Mouse (Mus musculus) liver, embryonic 15.5 days (tissue): ENCODE data around the gene Tdp1. TPM values are rescaled to one million over a fixed set of nuclear protein-coding genes. Genes with fewer than 3 reads are reported as not detected.

Source experiments
- ATAC-seq: fragments of 200-750 bp; cut with Nextera tagmentation; 2 replicates; pipeline ENCODE4 v1.8.0; 2017; ENCODE audit warnings: moderate number of reproducible peaks, mild to moderate bottlenecking, moderate library complexity; ENCODE audit not compliant: insufficient read depth
- H3K27ac ChIP-seq: fragments of 300-500 bp; sonication (generic); replicated peaks from 2 replicates; pipeline ENCODE4 v1.5.1; 2015; ENCODE audit warnings: mild to moderate bottlenecking, inconsistent platforms
- H3K27me3 ChIP-seq: fragments of 300-500 bp; sonication (generic); 2 replicates; pipeline ENCODE4 v1.6.1; 2015; ENCODE audit warnings: mild to moderate bottlenecking, inconsistent platforms
- H3K36me3 ChIP-seq: fragments of 300-500 bp; sonication (generic); replicated peaks from 2 replicates; pipeline ENCODE4 v1.6.1; 2015; ENCODE audit warnings: moderate library complexity, mild to moderate bottlenecking, inconsistent platforms
- H3K4me1 ChIP-seq: fragments of 300-500 bp; sonication (generic); replicated peaks from 2 replicates; pipeline ENCODE4 v1.6.1; 2015; ENCODE audit warnings: inconsistent platforms
- H3K4me2 ChIP-seq: fragments of 300-500 bp; sonication (generic); 2 replicates; pipeline ENCODE4 v1.6.1; 2015; ENCODE audit warnings: moderate library complexity, mild to moderate bottlenecking, inconsistent platforms
- H3K4me3 ChIP-seq: fragments of 300-500 bp; sonication (generic); replicated peaks from 2 replicates; pipeline ENCODE4 v1.5.1; 2015; ENCODE audit warnings: mild to moderate bottlenecking, inconsistent platforms
- H3K9ac ChIP-seq: fragments of 300-500 bp; sonication (generic); 2 replicates; pipeline ENCODE4 v1.6.1; 2015; ENCODE audit warnings: moderate library complexity, mild to moderate bottlenecking, inconsistent platforms
- H3K9me3 ChIP-seq: fragments of 300-500 bp; sonication (generic); replicated peaks from 2 replicates; pipeline ENCODE4 v1.6.1; 2016; ENCODE audit warnings: inconsistent platforms
- WGBS: fragments of 180-500 bp; shearing (Covaris S2); methylation state at CpG from one replicate; pipeline ENCODE4 v1.1.7; 2015; ENCODE audit warnings: mixed read lengths; ENCODE audit not compliant: insufficient replicate concordance; 5-methylcytosine and 5-hydroxymethylcytosine counted together
- polyA plus RNA-seq: library from polyadenylated mRNA; unstranded; fragments of >200 nt; fragmentation: Nextera tagmentation; extraction: Ambion mirVana; gene quantifications from 2 replicates; pipeline ENCODE4 v1.2.1, GENCODE M21; 2015

Tdp1 gene
- polyA plus RNA-seq, 1 experiment from 2014 or later, result 23.3 TPM

DNA sequence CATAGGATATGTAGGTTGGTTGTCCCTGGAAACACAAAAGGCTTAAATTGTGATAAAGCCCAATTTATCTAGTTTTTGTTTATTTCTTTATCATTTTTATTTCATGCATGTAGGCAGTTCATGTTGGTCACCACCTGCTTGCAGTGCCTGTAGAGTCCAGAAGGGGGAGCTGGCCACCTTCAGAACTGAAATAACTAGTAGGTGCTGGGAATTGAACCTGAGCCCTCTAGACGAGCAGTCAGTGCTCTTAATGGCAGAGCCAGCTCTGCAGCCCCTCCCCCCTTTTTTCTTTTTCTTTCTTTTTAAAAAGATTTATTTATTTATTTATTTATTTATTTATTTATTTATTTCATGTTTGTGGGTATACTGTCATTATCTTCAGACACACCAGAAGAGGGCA is 89.3 kb downstream of the Tdp1 start:
- no peak overlapping the region for H3K4me2 ChIP-seq
- peaks cover 22% of the 10 kb centered on the region for H3K27me3 ChIP-seq
- H3K36me3 ChIP-seq, result no peaks in the 10 kb centered on the region
- no peak for ATAC-seq
- H3K9ac ChIP-seq, result no peak overlapping the region
- no peaks in the 10 kb centered on the region for H3K4me1 ChIP-seq
- H3K27ac ChIP-seq, result no peak overlapping the region
- no peaks in the 10 kb centered on the region for H3K9me3 ChIP-seq
- no peak overlapping the region for H3K4me3 ChIP-seq
- WGBS, result 40% methylated on average over 1 of the region's 1 CpGs

DNA sequence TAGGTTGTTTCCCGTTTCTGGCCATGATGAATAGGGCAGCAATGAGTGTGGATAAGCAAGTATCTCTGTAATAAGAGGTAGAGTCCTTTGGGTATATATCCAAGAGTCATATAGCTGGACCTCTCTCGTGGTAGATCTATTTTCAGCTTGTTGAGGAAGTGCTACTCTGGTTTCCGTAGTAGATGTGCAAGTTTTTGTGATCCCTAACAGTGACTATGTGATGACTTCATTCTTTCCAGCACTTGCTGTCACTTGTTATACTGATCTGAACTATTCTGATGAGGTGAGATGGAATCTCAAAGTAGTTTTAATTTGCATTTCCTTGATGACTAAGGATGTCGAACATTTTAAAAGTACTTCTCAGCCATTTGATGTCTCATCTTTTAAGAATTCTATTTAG is 95.2 kb downstream of the Tdp1 start:
- Histone ChIP-seq H3K36me3 (no peaks in the 10 kb centered on the region), H3K9me3 (no peaks in the 10 kb centered on the region), H3K27ac (no peak overlapping the region), H3K4me1 (no peaks in the 10 kb centered on the region), H3K9ac (no peak overlapping the region), H3K4me3 (no peak overlapping the region), H3K4me2 (no peak overlapping the region), H3K27me3 (no peaks in the 10 kb centered on the region)
- 41% methylated on average over 4 of the region's 4 CpGs for WGBS
- no peak for ATAC-seq

DNA sequence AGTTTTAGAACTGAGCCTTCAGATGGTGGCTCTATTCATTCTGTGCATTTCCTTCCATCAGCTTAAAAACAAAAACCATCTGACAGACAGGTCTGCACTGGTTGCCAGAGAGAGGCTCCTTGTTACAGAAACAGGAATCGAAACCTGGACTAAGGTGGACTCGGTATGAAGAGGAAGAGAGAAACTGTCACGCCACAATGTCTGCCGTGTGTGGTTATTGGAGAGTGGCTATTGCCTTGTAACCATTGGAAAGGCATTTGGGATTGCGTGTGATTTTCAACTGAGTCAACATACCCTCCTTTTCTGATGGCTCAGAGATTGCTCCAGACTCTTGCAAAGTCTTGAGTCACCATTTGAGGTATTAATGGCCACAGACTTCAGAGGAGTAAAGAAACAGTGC is 102.5 kb downstream of the Tdp1 start:
- no peak for ATAC-seq
- no peak overlapping the region for H3K4me2 ChIP-seq

GRCm38 (mm10) chr12:99988144-99988543 is 103.8 kb downstream of the Tdp1 start:
- Histone ChIP-seq H3K27me3 (no peaks in the 10 kb centered on the region), H3K4me1 (no peaks in the 10 kb centered on the region), H3K4me2 (no peak overlapping the region), H3K36me3 (no peaks in the 10 kb centered on the region), H3K9me3 (no peaks in the 10 kb centered on the region), H3K9ac (no peak overlapping the region), H3K27ac (no peak overlapping the region), H3K4me3 (no peak overlapping the region)
- 55% methylated on average over 2 of the region's 2 CpGs for WGBS
- ATAC-seq, result no peak

More for the DNA sequence above, 102.5 kb downstream of the Tdp1 start:
- 74% methylated on average over 5 of the region's 5 CpGs for whole genome bisulfite sequencing
- H3K9ac ChIP-seq, result no peak overlapping the region
- H3K27me3 ChIP-seq, result no peaks in the 10 kb centered on the region
- no peak overlapping the region for H3K27ac ChIP-seq
- no peaks in the 10 kb centered on the region for H3K9me3 ChIP-seq
- H3K4me1 ChIP-seq, result no peaks in the 10 kb centered on the region
- H3K4me3 ChIP-seq, result no peak overlapping the region
- no peaks in the 10 kb centered on the region for H3K36me3 ChIP-seq

- Histone ChIP-seq H3K27ac (no peak overlapping the region), H3K4me1 (no peaks in the 10 kb centered on the region), H3K36me3 (no peaks in the 10 kb centered on the region), H3K9me3 (no peaks in the 10 kb centered on the region), H3K4me2 (no peak overlapping the region), H3K4me3 (no peak overlapping the region), H3K9ac (no peak overlapping the region), H3K27me3 (no peaks in the 10 kb centered on the region)
- no peak for ATAC-seq
- 70% methylated on average over 11 of the region's 11 CpGs for WGBS
These were observed 108.1 kb downstream of the Tdp1 start for GRCm38 (mm10) chr12:99992362-99992862.

DNA sequence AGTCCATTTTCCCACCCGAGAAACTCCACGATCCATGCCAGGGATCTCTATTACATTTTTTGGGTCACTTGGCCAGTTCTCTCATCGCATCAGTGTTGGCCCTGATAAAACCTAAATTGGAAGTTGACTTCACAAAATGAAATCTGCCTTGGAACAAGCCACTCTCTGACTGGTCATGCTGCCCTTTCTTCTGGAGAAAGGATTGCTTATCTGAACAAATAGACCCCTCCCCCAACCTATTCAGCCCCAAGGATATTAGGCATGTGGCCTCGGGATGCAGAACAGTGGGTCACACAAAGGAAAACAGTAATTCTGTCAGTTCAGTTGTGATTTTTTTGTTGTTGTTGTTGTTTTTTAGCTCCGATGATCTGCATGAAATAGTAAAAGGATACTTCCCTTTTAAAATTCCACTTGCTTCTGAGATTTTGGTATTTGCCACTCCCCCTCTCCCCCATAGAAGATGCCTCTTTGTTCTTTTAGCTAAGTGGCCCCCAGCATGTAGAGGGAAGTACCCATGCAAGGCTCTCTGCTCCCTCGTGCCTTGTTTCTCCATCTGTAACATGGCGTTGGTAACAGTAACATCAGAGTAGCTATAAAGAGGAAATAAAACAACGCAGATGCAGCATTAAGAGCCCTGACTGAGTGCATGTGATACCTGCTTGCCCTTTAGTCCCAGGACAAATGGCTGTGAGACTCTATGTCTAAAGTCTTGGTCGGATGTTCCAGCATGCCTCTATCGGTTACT is 109.0 kb downstream of the Tdp1 start:
- no peak overlapping the region for H3K4me2 ChIP-seq
- no peak for ATAC-seq
- WGBS, result 72% methylated on average over 10 of the region's 10 CpGs
- H3K4me3 ChIP-seq, result no peak overlapping the region
- H3K4me1 ChIP-seq, result no peaks in the 10 kb centered on the region
- no peak overlapping the region for H3K27ac ChIP-seq
- H3K27me3 ChIP-seq, result no peaks in the 10 kb centered on the region
- H3K9ac ChIP-seq, result no peak overlapping the region
- no peaks in the 10 kb centered on the region for H3K9me3 ChIP-seq
- no peaks in the 10 kb centered on the region for H3K36me3 ChIP-seq

GRCm38 (mm10) chr12:99995951-99996350 is 111.6 kb downstream of the Tdp1 start:
- H3K4me2 ChIP-seq, result no peak overlapping the region
- H3K36me3 ChIP-seq, result no peaks in the 10 kb centered on the region
- H3K27ac ChIP-seq, result no peak overlapping the region
- H3K27me3 ChIP-seq, result no peaks in the 10 kb centered on the region
- no peaks in the 10 kb centered on the region for H3K9me3 ChIP-seq
- WGBS, result 65% methylated on average over 5 of the region's 5 CpGs
- H3K4me1 ChIP-seq, result no peaks in the 10 kb centered on the region
- no peak overlapping the region for H3K9ac ChIP-seq
- no peak for ATAC-seq
- H3K4me3 ChIP-seq, result no peak overlapping the region

- no peaks in the 10 kb centered on the region for H3K9me3 ChIP-seq
- no peak for ATAC-seq
These were observed 115.4 kb downstream of the Tdp1 start for GRCm38 (mm10) chr12:99999726-100000125.

DNA sequence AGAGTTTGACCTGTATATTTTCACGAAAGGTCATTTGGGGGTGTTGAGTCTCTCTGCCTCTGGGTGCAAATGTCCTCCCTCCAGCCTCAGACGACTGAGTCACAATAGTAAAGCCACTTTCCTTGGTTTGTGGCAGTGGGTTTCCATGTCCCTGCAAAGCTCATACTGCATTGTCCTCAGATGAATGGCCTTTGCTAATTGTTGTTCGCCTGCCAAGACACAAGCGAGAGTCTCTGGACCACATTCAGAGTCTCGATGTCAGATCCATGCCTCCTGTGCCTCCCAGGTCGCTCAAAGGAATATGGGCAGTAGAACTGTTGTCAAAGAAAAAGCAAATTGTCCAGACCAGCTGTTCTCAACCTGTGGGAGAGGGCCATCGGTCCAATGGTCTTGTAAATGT is 116.1 kb downstream of the Tdp1 start:
- H3K4me1 ChIP-seq, result no peaks in the 10 kb centered on the region
- WGBS, result 65% methylated on average over 7 of the region's 7 CpGs
- ATAC-seq, result no peak
- no peak overlapping the region for H3K4me2 ChIP-seq
- H3K9me3 ChIP-seq, result no peaks in the 10 kb centered on the region
- H3K27me3 ChIP-seq, result no peaks in the 10 kb centered on the region
- H3K9ac ChIP-seq, result no peak overlapping the region
- H3K4me3 ChIP-seq, result no peak overlapping the region
- no peaks in the 10 kb centered on the region for H3K36me3 ChIP-seq
- no peak overlapping the region for H3K27ac ChIP-seq

More at GRCm38 (mm10) chr12:99999726-100000125, 115.4 kb downstream of the Tdp1 start:
- Histone ChIP-seq H3K4me2 (no peak overlapping the region), H3K27ac (no peak overlapping the region), H3K27me3 (no peaks in the 10 kb centered on the region), H3K4me3 (no peak overlapping the region), H3K4me1 (no peaks in the 10 kb centered on the region), H3K36me3 (no peaks in the 10 kb centered on the region), H3K9ac (no peak overlapping the region)
- 56% methylated on average over 5 of the region's 5 CpGs for WGBS

- ATAC-seq, result no peak
These were observed 116.9 kb downstream of the Tdp1 start for GRCm38 (mm10) chr12:100001246-100001645.

GRCm38 (mm10) chr12:100001910-100002309 is 117.6 kb downstream of the Tdp1 start:
- Histone ChIP-seq H3K4me3 (no peak overlapping the region), H3K9ac (no peak overlapping the region), H3K4me2 (no peak overlapping the region), H3K27me3 (no peaks in the 10 kb centered on the region), H3K4me1 (no peaks in the 10 kb centered on the region), H3K27ac (no peak overlapping the region), H3K9me3 (no peaks in the 10 kb centered on the region), H3K36me3 (no peaks in the 10 kb centered on the region)
- ATAC-seq, result no peak
- WGBS, result 59% methylated on average over 3 of the region's 3 CpGs

More at GRCm38 (mm10) chr12:100001246-100001645, 116.9 kb downstream of the Tdp1 start:
- Histone ChIP-seq H3K9ac (no peak overlapping the region), H3K36me3 (no peaks in the 10 kb centered on the region), H3K27ac (no peak overlapping the region), H3K4me2 (no peak overlapping the region), H3K27me3 (no peaks in the 10 kb centered on the region), H3K9me3 (no peaks in the 10 kb centered on the region), H3K4me3 (no peak overlapping the region), H3K4me1 (no peaks in the 10 kb centered on the region)
- WGBS, result 57% methylated on average over 3 of the region's 3 CpGs
